Mouse (Mus musculus): Measurements from ENCODE around the gene Cacna2d1.

Cacna2d1 gene

GRCm38 (mm10) chr5:16277058-16277457 is 342.6 kb downstream of the Cacna2d1 start:
- DNase-seq (ENCODE audit: low spot score) = no peak

GRCm38 (mm10) chr5:16281229-16281628 is 346.7 kb downstream of the Cacna2d1 start:
- no peak for DNase-seq (ENCODE audit: low spot score)

DNA sequence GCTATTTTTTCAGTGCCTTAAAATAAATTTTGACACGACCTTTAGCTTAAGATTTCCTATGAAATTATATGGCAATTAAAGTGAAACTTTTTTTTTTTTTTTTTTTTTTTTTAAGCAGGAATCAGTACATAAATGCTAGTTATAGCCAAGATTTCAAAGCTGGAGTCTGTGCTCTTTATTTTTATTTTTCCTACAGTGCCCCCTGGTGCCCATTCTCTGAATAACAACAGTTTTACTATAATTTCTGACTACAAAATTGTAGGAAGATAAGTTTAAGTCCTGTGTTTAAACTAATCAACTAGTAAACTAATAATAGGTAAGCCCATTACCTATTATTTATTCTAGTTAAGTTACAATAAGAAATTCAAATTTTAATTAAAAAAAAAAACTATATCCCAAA is 358.7 kb downstream of the Cacna2d1 start:
- no peak for DNase-seq (ENCODE audit: low spot score)

- DNase-seq (ENCODE audit: low spot score) = no peak
Measured at GRCm38 (mm10) chr5:16293825-16294224, 359.3 kb downstream of the Cacna2d1 start.

GRCm38 (mm10) chr5:16294708-16295107 is 360.2 kb downstream of the Cacna2d1 start:
- no peak for DNase-seq (ENCODE audit: low spot score)

GRCm38 (mm10) chr5:16297170-16297771 is 362.8 kb downstream of the Cacna2d1 start:
- DNase-seq (ENCODE audit: low spot score) = no peak

DNA sequence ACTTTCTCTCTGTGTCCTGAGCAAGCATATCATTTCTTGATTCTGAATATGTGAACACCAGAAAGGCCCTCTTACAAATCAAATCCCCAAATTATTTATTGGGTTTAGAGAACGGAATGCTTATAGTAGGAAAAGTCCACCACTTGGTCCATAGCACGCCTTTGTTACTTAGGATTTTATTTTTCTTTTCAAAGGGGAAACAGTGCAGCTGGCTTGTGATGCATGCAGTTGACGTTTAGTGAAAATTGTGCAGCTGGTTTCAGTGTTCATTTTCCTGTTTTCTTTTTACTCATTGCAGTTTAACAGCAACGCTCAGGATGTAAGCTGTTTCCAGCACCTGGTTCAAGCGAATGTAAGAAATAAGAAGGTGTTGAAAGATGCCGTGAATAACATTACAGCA is 365.1 kb downstream of the Cacna2d1 start:
- no peak for DNase-seq (ENCODE audit: low spot score)

GRCm38 (mm10) chr5:16309168-16310006 is 374.9 kb downstream of the Cacna2d1 start:
- DNase-seq (ENCODE audit: low spot score) = no peak

DNA sequence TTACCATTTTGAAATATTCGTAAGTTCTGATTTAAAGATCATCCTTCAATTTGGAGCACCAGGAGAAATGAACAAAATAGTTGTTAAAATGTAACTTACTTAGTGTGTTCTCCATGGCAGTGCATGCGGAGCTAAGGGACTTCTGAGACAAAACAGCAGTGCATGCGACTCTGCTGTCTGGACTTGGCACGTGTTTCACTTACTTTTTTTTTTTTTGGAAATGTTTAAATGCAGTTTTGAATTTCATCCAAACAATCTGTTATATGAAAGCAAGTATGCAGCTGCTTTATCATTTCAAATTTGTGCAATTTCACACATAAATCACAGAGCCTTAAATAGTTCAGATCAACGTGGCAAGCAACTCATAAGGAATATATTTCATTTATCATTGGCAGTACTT is 379.8 kb downstream of the Cacna2d1 start:
- DNase-seq (ENCODE audit: low spot score) = no peak

DNA sequence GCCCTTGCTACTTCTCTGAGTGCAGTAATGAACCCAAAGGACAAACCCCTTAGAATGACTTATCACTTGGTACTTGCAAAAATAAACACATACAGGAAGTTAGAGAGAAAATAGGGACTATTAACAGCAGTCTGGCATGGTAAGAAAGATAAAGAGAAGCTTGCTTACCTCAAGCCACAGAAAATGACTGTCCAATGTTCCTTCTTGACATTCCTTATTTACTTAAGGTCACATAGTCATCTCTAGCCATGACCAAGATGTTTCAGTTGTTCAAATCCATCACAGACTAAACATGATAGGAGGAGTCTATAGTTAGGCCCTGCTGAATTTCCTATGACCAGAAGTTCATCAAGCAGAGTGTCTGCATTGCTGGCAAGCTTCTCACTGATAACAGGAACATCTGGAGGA is 381.5 kb downstream of the Cacna2d1 start:
- DNase-seq (ENCODE audit: low spot score) = no peak

DNA sequence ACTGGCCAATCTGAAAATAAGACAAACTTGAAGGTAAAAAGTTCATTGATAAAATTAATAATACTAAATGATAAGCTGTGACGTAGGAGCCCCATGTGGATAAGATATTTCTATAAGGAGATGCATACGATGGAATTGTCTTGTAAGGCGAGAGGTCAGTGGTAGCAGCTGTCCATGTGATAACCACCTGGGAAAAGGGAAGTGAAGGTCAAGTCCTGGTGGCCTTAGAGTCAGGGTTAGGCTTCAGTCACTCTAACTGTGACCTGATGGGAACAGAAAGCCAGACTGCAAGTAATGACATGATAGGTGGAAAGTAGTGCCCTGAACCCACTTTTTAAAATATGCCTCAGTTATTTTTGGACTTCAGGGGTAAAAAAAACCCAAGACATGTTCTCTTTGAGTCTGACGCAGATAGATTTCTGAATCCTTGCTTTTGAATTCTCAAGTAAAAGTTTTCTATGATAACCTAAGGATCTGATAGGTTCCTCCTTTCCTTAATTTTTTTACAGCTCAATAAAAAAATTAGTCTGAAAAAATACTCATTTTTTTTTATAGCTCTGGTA is 383.3 kb downstream of the Cacna2d1 start:
- DNase-seq (ENCODE audit: low spot score) = no peak

DNA sequence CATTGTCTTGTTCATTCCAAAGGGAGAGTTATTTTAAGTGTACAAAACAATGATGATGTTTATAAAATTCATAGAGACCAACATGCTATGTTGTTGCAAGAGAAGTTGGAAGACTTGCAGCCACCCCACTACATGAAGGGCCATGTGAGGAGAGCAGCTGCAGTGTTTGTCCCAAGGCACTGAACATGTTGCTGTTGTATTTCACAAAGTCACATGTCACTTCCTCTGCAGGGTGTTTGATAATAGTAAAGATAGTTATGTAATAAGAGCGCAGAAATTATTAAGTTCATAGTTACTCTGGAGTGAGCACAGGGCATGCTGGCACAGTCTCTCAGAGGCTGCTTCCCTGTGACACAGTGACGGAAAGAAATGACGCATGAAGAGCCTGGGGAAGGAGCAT is 392.1 kb downstream of the Cacna2d1 start:
- DNase-seq (ENCODE audit: low spot score) = no peak

DNA sequence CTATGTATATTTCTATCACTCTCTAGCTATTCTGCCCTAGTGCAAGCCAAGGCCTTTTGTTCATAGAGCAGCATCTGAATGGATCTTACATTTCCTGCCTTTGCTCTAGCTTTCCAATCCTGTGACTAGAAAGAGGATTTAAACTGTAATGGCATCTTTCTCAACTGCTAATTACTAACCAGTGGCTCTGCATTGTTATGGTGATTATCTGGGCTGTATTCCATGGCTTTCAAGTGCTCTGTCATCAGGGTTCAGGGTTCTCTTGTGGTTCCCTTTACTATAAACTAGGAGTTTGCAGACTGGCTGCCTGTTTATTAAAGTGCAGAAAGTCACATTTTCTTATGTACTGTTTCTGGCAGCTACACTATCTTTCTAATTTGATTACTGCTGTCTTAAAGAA is 410.9 kb downstream of the Cacna2d1 start:
- DNase-seq (ENCODE audit: low spot score) = no peak

DNA sequence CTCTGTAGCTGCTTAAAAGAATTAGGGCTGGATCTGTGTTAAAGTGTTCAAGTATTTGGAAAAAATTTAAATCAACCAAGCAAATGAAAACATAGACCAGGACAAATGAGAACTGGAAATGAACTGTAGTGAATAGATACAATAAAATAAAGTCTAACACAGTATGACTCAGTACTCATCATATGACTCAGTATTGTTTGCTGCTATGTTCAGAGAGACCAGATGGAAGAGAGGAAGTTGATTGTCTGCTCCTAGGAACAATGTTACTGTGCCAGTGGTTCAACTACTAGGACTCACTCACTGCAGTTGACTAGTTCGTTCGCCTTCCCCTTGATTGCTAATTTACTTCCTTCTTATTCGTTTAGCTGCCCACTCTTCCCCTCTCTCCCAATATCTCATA is 421.3 kb downstream of the Cacna2d1 start:
- DNase-seq (ENCODE audit: low spot score) = no peak

DNA sequence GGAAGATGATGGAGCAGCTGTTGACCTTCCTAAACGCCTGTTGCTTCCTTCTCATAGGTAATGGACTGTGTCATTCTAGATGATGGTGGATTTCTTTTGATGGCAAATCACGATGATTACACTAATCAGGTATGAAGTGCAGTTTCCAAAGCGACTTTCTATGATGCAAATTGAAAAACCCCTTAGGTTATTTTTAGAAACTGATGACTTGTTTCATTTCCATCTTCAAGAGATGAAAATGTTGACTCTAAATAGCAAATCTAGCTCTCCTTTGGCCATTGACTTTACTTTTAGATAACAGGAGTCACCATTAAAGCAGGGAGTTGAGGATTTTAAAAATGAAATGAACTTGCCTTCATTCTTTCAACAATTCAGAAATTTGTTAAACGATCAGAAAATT is 423.2 kb downstream of the Cacna2d1 start:
- no peak for DNase-seq (ENCODE audit: low spot score)

GRCm38 (mm10) chr5:16362076-16362475 is 427.6 kb downstream of the Cacna2d1 start:
- DNase-seq (ENCODE audit: low spot score) = no peak

DNA sequence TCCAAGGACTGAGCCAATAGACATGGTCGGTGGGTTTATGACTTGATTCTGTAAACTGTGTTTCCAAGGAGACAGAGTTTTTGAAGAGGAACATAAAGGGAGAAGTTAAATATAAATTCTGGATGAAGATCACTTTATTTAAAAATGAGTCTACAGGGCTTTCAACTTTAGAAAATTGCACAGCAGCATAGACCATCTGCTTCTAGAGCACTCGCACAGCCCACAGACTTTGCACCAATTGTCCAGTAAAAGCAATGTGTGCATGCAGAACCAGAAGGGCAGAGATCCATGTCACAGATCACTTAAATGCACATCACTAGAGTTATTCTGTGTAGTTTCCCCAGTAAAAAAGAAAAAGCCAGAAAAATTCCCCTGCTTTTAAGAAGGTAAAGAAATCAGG is 428.7 kb downstream of the Cacna2d1 start:
- no peak for DNase-seq (ENCODE audit: low spot score)

GRCm38 (mm10) chr5:16370706-16371105 is 436.2 kb downstream of the Cacna2d1 start:
- no peak for DNase-seq (ENCODE audit: low spot score)

DNA sequence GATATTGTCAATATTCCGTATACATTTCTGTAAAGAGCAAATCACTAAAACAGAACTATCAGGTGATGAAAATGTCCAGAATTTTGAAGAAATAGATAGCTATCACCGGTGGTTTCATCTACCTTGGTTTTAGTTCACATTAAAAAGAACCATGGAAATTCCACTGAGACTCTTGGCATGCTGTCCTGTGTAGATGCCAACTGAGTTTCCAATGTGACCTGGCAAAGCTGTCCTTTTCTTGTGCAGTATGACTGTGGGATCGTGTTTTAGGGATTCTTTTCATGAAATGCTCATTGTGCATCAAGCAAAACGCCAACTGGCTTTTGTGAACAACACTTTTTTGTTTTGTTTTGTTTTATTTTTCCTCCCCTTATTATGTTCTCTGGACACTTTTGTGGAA is 439.5 kb downstream of the Cacna2d1 start:
- DNase-seq (ENCODE audit: low spot score) = no peak

DNA sequence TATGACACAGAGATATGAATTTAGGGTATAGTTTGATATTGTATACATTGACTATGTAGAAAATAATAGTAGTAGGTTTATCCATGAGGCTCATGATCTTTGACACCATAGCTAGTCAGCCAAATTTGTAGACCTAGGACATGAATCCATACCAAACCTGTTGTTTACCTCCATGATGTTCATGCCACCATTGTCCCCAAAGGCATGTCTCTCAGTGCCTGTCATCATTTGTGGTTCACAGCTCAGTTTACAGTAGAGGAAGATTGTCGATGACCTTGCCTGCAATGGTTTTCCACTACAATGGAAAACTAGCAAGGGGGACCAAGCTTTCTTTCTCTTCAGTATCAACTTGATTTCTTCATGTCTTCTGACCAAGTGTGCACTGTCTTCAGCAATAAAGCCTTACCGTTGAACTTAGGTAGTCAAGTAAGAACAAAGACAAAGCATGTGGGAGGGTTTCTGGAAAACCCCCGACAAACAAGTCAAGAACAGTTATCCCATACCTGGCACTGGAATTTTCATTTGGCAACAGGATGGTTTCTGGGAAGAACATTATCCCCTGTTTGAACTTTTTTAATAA is 441.9 kb downstream of the Cacna2d1 start:
- no peak for DNase-seq (ENCODE audit: low spot score)

DNA sequence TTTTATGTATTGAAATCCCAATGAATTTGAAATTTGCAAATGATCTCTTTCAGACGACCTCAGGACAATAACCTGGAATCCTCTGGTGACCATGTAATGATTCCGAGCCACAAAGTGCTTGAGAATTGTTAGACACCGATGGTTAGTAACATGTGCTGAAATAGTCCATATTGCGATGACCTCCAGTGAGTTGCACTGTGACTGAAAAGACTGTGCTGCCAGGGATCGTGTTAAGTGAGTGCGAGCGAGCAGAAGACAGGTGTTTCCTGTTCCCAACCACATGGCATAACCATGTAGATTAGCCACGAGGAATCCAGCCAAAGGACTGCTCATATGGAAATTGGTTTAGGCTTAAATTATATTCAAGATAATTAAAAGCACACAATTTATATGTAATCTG is 475.5 kb downstream of the Cacna2d1 start:
- DNase-seq (ENCODE audit: low spot score) = no peak

- no peak for DNase-seq (ENCODE audit: low spot score)
Measured at GRCm38 (mm10) chr5:16414693-16415092, 480.2 kb downstream of the Cacna2d1 start.

GRCm38 (mm10) chr5:16417996-16418395 is 483.5 kb downstream of the Cacna2d1 start:
- DNase-seq (ENCODE audit: low spot score) = no peak
